Mouse (Mus musculus) liver, embryonic 12.5 days (tissue): Measurements from ENCODE around the gene Gm28048. TPM values are rescaled to one million over a fixed set of nuclear protein-coding genes. Genes with fewer than 3 reads are reported as not detected.

ENCODE experiments used
- ATAC-seq: fragments of 200-750 bp; cut with Nextera tagmentation; 2 replicates; pipeline ENCODE4 v1.8.0; 2017; ENCODE audit warnings: moderate number of reproducible peaks, mild to moderate bottlenecking, moderate library complexity
- H3K27ac ChIP-seq: fragments of 300-500 bp; sonication (generic); 2 replicates; pipeline ENCODE4 v1.5.1; 2016; ENCODE audit warnings: mild to moderate bottlenecking
- H3K27me3 ChIP-seq: fragments of 300-500 bp; sonication (generic); replicated peaks from 2 replicates; pipeline ENCODE4 v1.6.1; 2016; ENCODE audit warnings: mild to moderate bottlenecking, moderate library complexity
- H3K36me3 ChIP-seq: fragments of 300-500 bp; sonication (generic); 2 replicates; pipeline ENCODE4 v1.6.1; 2016; ENCODE audit warnings: mild to moderate bottlenecking, moderate library complexity
- H3K4me1 ChIP-seq: fragments of 300-500 bp; sonication (generic); 2 replicates; pipeline ENCODE4 v1.6.1; 2016
- H3K4me2 ChIP-seq: fragments of 300-500 bp; sonication (generic); 2 replicates; pipeline ENCODE4 v1.6.1; 2016; ENCODE audit warnings: mild to moderate bottlenecking, moderate library complexity
- H3K4me3 ChIP-seq: fragments of 300-500 bp; sonication (generic); 2 replicates; pipeline ENCODE4 v1.5.1; 2016; ENCODE audit warnings: mild to moderate bottlenecking, moderate library complexity
- H3K9ac ChIP-seq: fragments of 300-500 bp; sonication (generic); 2 replicates; pipeline ENCODE4 v1.6.1; 2016; ENCODE audit warnings: mild to moderate bottlenecking, moderate library complexity
- H3K9me3 ChIP-seq: fragments of 300-500 bp; sonication (generic); replicated peaks from 2 replicates; pipeline ENCODE4 v1.6.1; 2016; ENCODE audit warnings: mild to moderate bottlenecking, moderate library complexity
- WGBS: fragments of 180-500 bp; shearing (Covaris S2); methylation state at CpG from one replicate; pipeline ENCODE4 v1.1.7; 2016; ENCODE audit not compliant: insufficient replicate concordance; 5-methylcytosine and 5-hydroxymethylcytosine counted together
- polyA plus RNA-seq: library from polyadenylated mRNA; unstranded; fragments of >200 nt; fragmentation: Nextera tagmentation; extraction: Ambion mirVana; gene quantifications from 2 replicates; pipeline ENCODE4 v1.2.1, GENCODE M21; 2016

The Gm28048 gene
- polyA plus RNA-seq, 1 experiment from 2014 or later = 10.2 TPM

DNA sequence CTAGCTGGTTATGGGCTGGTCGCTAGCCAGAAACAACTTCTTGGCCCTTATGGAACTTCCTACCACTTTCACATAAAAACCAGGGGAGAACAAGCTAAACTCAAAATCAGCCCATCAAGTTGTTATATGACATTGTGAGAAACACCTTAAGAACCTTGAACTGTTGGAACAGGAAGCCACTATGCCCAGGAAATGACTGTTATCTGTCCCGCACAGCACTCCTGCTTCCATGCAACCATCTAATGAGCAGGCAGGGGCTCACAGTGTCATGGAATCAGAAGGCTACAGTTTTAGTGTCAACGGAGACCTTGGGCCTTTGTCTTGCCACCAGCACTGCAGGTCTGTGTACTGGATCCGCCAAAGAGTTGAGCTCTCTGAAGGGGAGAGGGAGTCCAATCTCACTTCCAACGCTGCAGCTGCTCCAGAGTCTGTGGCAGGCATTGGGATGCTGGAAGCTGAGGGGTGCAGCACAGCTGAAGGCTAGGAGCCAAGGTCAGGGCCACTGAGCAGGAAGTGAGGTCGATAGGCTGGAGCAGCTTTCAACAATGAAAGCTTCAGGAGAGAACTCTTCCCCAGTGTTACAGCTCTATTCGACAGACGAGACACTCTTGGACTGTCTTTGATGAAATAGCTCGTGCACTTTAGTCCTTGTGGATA, 157.7 kb downstream of the Gm28048 start:
- Histone ChIP-seq H3K4me3 (no peak overlapping the region), H3K9ac (no peak overlapping the region), H3K36me3 (no peaks in the 10 kb centered on the region), H3K27ac (no peak overlapping the region), H3K27me3 (no peaks in the 10 kb centered on the region), H3K4me1 (peaks cover 27% of the 10 kb centered on the region), H3K9me3 (no peaks in the 10 kb centered on the region), H3K4me2 (no peak overlapping the region)
- no peak; the same call in 1 of the 2 replicates for ATAC-seq
- WGBS = 34% methylated on average over 9 of the region's 9 CpGs

DNA sequence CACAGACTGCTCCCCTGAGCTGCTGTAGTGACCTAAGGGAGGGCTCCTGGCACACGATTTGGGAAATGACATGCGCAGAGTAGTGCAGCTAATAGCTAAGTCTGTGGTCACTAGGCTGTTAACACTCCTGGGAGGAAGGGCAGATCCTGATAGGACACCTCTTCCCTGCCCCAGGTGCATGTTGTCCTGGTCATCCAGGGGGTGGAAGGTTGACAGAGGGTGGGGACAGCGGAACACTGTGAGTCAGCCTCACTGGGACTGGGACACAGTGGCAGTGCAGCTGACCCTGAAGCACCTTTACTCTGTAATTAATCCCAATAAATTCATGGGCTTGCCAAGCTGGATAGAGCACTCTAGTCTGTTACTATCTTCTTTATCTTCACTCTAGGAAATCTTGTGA, 160.6 kb downstream of the Gm28048 start:
- H3K9ac ChIP-seq = no peak overlapping the region
- H3K4me2 ChIP-seq = no peak overlapping the region
- ATAC-seq = 0 out of 2 replicates have a peak, but pooled peaks have one; percentile 27
- no peaks in the 10 kb centered on the region for H3K9me3 ChIP-seq
- peaks cover 26% of the 10 kb centered on the region for H3K4me1 ChIP-seq
- H3K27me3 ChIP-seq = no peaks in the 10 kb centered on the region
- H3K4me3 ChIP-seq = no peak overlapping the region
- H3K27ac ChIP-seq = no peak overlapping the region
- 66% methylated on average over 3 of the region's 3 CpGs for WGBS
- H3K36me3 ChIP-seq = no peaks in the 10 kb centered on the region

DNA sequence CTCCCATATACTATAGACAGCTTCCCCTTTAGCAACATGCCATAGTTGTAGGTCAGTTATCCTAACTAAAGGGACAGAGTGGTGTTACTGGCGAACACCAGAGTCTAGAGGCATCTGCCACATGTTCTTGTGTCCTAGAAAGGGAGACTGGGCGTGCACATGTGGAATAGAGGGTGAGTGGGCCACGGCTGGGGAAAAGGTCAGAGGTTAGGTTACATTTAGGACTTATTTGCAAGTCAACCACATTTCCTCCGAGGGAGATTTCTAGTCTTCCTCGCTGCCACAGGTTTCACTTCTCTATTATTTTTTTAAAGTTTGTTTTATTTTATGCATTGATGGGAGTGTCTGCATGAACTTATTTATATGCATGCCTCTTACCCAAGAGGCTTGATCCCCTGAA, 163.5 kb downstream of the Gm28048 start:
- no peaks in the 10 kb centered on the region for H3K36me3 ChIP-seq
- no peak overlapping the region for H3K4me2 ChIP-seq
- WGBS = 44% methylated on average over 5 of the region's 5 CpGs
- peaks cover 30% of the 10 kb centered on the region for H3K4me1 ChIP-seq
- no peaks in the 10 kb centered on the region for H3K9me3 ChIP-seq
- no peak overlapping the region for H3K4me3 ChIP-seq
- no peak overlapping the region for H3K27ac ChIP-seq
- no peak for ATAC-seq
- no peaks in the 10 kb centered on the region for H3K27me3 ChIP-seq
- no peak overlapping the region for H3K9ac ChIP-seq

DNA sequence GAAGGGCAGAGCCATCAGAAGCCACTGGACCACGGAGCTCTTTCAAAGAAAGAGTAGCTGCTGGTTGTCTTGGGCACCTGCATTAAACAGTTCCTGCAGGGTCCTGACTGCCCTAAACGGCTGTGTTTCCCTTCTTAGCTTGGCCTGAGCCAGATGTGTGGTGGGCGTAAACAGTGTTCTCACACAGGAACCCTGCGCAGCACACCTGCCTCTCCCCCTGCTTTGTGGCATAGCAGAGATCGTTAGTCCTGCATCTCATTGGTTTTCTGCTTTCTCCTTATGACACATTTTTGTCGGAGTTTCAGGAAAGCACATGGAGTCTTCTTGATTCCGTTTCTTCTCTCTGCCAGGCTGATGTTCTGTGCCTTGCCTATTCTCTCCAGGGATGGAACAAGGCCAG, 166.0 kb downstream of the Gm28048 start:
- H3K9ac ChIP-seq = no peak overlapping the region
- 79% methylated on average over 7 of the region's 7 CpGs for WGBS
- H3K4me3 ChIP-seq = no peak overlapping the region
- H3K36me3 ChIP-seq = no peaks in the 10 kb centered on the region
- peaks cover 38% of the 10 kb centered on the region for H3K4me1 ChIP-seq
- no peak for ATAC-seq
- H3K9me3 ChIP-seq = no peaks in the 10 kb centered on the region
- no peak overlapping the region for H3K27ac ChIP-seq
- H3K4me2 ChIP-seq = no peak overlapping the region
- no peaks in the 10 kb centered on the region for H3K27me3 ChIP-seq

DNA sequence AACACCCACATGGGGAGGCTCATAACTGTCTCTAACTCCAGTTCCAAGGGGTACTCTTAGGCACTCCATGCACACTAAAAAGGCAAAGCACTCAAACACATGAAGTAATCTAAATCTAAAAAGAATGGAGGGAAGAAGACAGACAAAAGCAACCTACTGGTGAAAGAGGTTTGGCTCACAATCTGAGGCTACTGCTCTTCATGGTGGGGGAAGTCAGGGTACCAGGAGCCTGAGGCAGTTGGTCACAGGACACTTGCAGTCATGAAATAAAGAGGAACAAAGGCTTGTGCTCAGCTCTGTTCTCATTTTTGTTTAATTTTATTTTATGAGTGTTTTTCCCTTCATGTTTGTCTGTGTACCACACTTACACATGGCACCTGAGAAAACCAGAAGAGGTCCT, 166.7 kb downstream of the Gm28048 start:
- Histone ChIP-seq H3K4me2 (no peak overlapping the region), H3K4me3 (no peak overlapping the region), H3K36me3 (no peaks in the 10 kb centered on the region), H3K9me3 (no peaks in the 10 kb centered on the region), H3K27me3 (no peaks in the 10 kb centered on the region), H3K9ac (no peak overlapping the region), H3K27ac (no peak overlapping the region), H3K4me1 (peaks cover 45% of the 10 kb centered on the region)
- no peak for ATAC-seq

DNA sequence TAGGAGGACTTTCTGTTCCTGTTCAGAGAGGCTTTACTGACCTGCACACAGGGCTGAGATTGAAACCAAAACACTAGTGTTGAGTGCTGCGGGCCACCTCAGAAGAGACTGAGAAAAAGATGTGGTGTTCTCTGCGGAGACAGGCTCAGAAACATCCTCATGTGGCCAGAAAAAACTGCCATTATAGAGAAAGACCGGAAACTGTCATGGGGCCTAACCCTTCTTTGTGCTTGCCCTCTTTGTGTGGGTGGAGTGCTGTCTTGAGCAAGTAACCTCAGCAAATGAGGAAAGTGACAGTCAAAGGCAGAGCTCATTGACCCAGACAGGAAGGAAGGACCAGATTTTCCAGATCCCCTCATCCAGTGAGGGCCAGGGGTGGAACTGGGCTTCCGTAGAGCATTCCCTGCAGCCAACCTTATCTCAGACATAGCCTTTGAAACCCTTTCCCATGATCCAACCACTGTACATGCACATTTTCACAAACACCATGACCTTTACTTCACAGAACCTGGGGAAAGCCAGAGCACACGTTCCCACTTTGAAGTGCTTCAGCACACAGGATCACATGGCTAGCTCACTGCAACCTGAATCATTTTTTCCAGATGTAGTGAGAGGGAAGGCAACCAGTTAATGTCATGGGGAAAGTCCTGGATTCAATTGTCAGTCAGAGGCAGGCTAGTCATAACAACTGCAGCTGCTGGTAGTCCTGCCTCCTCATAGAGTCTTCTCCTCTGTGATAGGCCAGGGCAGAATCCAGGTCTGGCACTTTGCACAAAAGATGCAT, 167.8 kb downstream of the Gm28048 start:
- Histone ChIP-seq H3K9me3 (no peaks in the 10 kb centered on the region), H3K4me1 (peaks cover 56% of the 10 kb centered on the region), H3K27me3 (no peaks in the 10 kb centered on the region), H3K36me3 (no peaks in the 10 kb centered on the region), H3K4me3 (no peak overlapping the region), H3K27ac (peak overlapping the region; percentile 68), H3K9ac (no peak overlapping the region), H3K4me2 (no peak overlapping the region)
- 53% methylated on average over 5 of the region's 5 CpGs for WGBS
- no peak for ATAC-seq

DNA sequence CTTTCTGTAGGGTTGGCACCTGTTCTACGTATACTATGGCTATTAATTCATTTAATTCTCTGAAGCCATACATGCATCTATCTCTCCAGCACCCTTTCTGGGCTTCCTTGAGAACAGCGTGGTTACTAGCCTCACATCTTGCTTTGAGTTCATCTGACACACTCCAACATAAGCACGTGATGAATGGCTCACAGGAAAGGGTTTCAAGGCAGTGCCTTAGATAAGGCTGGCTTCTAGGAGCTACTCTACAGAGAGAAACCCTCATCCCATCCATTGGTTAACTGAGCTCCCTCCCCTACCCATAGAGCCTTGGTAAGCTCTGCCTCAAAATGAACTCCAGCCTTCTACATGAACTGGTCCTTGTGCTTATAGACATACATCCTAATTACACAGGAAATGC, 168.5 kb downstream of the Gm28048 start:
- H3K9me3 ChIP-seq = no peaks in the 10 kb centered on the region
- H3K9ac ChIP-seq = no peak overlapping the region
- peak; percentile 77 for ATAC-seq
- no peaks in the 10 kb centered on the region for H3K27me3 ChIP-seq
- H3K4me1 ChIP-seq = peaks cover 63% of the 10 kb centered on the region
- 16% methylated on average over 3 of the region's 3 CpGs for WGBS
- no peak overlapping the region for H3K4me3 ChIP-seq
- no peaks in the 10 kb centered on the region for H3K36me3 ChIP-seq
- no peak overlapping the region for H3K4me2 ChIP-seq
- H3K27ac ChIP-seq = no peak overlapping the region; the same call in 1 of the 2 replicates

DNA sequence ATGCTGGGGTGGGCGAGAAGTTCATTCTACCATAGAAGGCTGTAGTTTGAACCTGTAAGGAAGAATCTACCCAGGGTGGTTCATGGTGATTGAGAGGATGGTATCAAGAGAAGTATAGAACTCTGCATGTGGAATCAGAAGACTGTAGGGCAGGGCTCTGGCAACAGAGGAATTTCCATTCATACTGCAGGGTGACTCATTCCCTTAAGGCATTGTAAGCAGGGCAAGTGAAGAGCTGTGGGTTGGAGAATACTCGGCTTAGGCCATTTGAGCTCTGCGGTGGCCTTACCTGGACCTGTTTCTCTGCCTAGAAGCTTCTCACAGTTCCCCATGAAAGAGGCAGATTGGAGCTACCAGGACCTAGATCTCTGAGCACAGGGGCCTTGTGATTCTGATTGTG, 170.5 kb downstream of the Gm28048 start:
- Histone ChIP-seq H3K27ac (no peak overlapping the region), H3K9me3 (no peaks in the 10 kb centered on the region), H3K9ac (no peak overlapping the region), H3K27me3 (no peaks in the 10 kb centered on the region), H3K36me3 (no peaks in the 10 kb centered on the region), H3K4me2 (no peak overlapping the region), H3K4me1 (peaks cover 78% of the 10 kb centered on the region), H3K4me3 (no peak overlapping the region)
- 84% methylated on average over 3 of the region's 3 CpGs for WGBS
- ATAC-seq = no peak

DNA sequence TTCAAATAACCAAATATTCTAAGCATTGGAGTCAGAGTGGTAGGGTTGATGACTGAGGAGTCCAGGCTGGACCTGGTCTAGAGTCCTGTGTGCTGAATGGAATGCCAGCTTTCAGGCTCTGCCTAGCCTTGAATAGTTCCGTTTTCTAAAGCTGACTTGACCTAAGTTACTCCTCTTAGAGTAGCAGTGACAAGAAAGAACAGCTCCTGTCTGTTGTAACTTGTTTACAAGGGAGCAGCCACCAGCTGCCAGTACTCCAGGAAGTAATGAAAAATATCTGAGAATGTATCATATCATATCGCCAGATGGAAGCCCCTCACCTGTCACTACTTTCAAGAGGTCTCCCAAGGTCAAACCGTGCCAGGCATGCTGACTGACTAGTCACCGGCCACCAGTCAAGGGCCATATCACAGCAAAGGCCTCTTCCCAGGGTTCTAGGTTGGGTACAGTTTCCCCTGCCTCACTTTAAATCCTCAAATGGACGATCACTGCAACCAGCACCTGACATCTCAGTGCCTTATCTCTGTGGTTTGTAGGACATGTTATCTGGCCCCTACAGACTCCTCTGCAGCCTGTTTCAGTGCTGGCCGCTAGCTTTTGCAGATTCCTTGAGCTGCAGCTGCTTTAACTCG, 172.3 kb downstream of the Gm28048 start:
- Histone ChIP-seq H3K4me3 (no peak overlapping the region), H3K9ac (no peak overlapping the region), H3K27me3 (no peaks in the 10 kb centered on the region), H3K27ac (no peak overlapping the region), H3K9me3 (no peaks in the 10 kb centered on the region), H3K4me2 (peak overlapping the region; percentile 40), H3K4me1 (peaks cover 76% of the 10 kb centered on the region), H3K36me3 (no peaks in the 10 kb centered on the region)
- peak; percentile 63; the same call in 1 of the 2 replicates for ATAC-seq
- 13% methylated on average over 7 of the region's 7 CpGs for WGBS

DNA sequence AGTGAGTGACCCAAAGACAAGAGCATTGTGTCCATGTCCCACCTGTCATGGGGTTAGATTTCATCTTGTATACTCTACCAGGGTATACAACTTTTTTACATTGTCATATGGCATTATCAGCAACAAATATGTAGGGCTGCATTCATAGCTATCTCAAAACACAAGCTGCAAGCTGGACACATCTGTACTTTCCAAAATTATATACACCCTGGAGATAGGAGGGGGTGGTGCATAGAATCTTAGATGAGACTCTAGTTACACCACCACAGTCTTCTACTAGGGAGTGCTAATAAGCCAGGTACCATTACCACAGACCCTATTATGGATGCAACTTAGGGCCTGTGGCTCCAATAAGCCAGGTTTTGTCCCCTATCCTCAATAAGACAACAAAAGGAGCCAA, 173.8 kb downstream of the Gm28048 start:
- no peaks in the 10 kb centered on the region for H3K27me3 ChIP-seq
- no peak overlapping the region for H3K4me3 ChIP-seq
- H3K27ac ChIP-seq = no peak overlapping the region
- H3K36me3 ChIP-seq = no peaks in the 10 kb centered on the region
- H3K9me3 ChIP-seq = no peaks in the 10 kb centered on the region
- H3K4me2 ChIP-seq = no peak overlapping the region
- peak; percentile 69; the same call in 1 of the 2 replicates for ATAC-seq
- H3K4me1 ChIP-seq = peaks cover 61% of the 10 kb centered on the region
- H3K9ac ChIP-seq = no peak overlapping the region

DNA sequence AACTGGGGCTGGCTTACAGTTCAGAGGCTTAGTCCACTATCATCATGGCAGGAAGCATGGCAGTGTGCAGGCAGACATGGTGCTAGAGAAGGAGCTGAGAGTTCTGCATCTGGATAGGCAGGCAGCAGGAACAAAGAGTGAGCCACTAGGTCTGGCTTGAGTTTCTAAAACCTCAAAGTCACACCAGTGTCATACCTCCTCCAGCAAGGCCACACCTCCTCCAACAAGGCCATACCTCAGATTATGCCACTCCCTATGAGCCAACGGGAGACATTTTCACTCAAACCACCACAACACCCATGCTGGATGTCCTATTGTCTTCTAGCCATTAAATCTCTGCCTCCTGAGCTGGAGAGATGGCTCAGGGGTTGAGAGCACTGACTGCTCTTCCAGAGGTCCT, 176.7 kb downstream of the Gm28048 start:
- Histone ChIP-seq H3K9ac (no peak overlapping the region), H3K9me3 (no peaks in the 10 kb centered on the region), H3K27ac (no peak overlapping the region), H3K4me2 (no peak overlapping the region), H3K4me3 (no peak overlapping the region), H3K36me3 (no peaks in the 10 kb centered on the region), H3K4me1 (peaks cover 52% of the 10 kb centered on the region), H3K27me3 (no peaks in the 10 kb centered on the region)
- WGBS = 67% methylated on average over 1 of the region's 1 CpGs
- ATAC-seq = no peak

DNA sequence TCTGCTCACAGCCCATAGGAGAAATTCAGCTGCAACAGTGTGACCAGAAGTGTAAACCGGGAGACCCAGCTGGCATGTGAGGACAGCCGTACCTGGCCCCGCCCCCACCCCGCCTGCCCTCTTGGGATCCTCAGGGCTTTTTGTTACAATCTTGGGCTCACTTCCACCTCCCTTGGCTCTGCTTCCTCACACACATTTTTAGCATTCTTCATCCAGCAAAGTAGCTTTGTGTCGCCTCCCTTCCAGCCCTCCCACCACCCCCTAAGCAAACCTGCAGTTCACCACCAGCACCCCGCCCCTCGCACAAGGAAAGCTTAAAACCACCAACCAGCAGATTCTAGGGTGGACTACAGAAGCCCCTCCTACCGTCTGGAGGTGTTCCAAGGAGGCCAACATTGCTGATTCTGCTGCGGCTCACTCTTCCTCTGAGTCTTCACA, 181.9 kb downstream of the Gm28048 start:
- H3K27ac ChIP-seq = no peak overlapping the region

More for the DNA sequence above, 181.9 kb downstream of the Gm28048 start:
- Histone ChIP-seq H3K9me3 (no peaks in the 10 kb centered on the region), H3K9ac (no peak overlapping the region), H3K36me3 (no peaks in the 10 kb centered on the region), H3K4me3 (no peak overlapping the region), H3K4me2 (peak overlapping the region; percentile 25), H3K27me3 (no peaks in the 10 kb centered on the region), H3K4me1 (peaks cover 28% of the 10 kb centered on the region)
- ATAC-seq = no peak
- 19% methylated on average over 9 of the region's 9 CpGs for WGBS
